Mouse (Mus musculus): ENCODE results near the gene Dpyd. TPM values are rescaled to one million over a fixed set of nuclear protein-coding genes. Genes with fewer than 3 reads are reported as not detected.

Dpyd gene
- total RNA-seq, 2 experiments from 2014 or later = 23.2 to 23.5 TPM

GRCm38 (mm10) chr3:118675441-118675840 lies 113.5 kb downstream of the Dpyd start:
- no peak for DNase-seq (ENCODE audit: low spot score in 2 of 2)

- no peak for DNase-seq (ENCODE audit: low spot score in 2 of 2)
Observed at GRCm38 (mm10) chr3:118676052-118676777, 114.3 kb downstream of the Dpyd start.

GRCm38 (mm10) chr3:118680803-118681202 lies 118.9 kb downstream of the Dpyd start:
- no peak for DNase-seq (ENCODE audit: low spot score in 2 of 2)

- DNase-seq (ENCODE audit: low spot score in 2 of 2) = no peak
Observed at GRCm38 (mm10) chr3:118750269-118750668, 188.3 kb downstream of the Dpyd start.

GRCm38 (mm10) chr3:118753623-118754022 lies 191.7 kb downstream of the Dpyd start:
- no peak for DNase-seq (ENCODE audit: low spot score in 2 of 2)

GRCm38 (mm10) chr3:118756099-118756498 lies 194.2 kb downstream of the Dpyd start:
- no peak for DNase-seq (ENCODE audit: low spot score in 2 of 2)

GRCm38 (mm10) chr3:118812885-118813284 lies 251.0 kb downstream of the Dpyd start:
- DNase-seq (ENCODE audit: low spot score in 2 of 2) = no peak

- DNase-seq (ENCODE audit: low spot score in 2 of 2) = no peak
Observed at GRCm38 (mm10) chr3:118850613-118851527, 288.9 kb downstream of the Dpyd start.

- DNase-seq (ENCODE audit: low spot score in 2 of 2) = no peak
Observed at GRCm38 (mm10) chr3:118852711-118853110, 290.8 kb downstream of the Dpyd start.

GRCm38 (mm10) chr3:118855411-118855810 lies 293.5 kb downstream of the Dpyd start:
- DNase-seq (ENCODE audit: low spot score in 2 of 2) = no peak

GRCm38 (mm10) chr3:118869113-118870107 lies 307.5 kb downstream of the Dpyd start:
- DNase-seq (ENCODE audit: low spot score in 2 of 2) = no peak

- DNase-seq (ENCODE audit: low spot score in 2 of 2) = no peak
Observed at GRCm38 (mm10) chr3:118875871-118876270, 313.9 kb downstream of the Dpyd start.

- no peak for DNase-seq (ENCODE audit: low spot score in 2 of 2)
Observed at GRCm38 (mm10) chr3:118899036-118899435, 337.1 kb downstream of the Dpyd start.

- DNase-seq (ENCODE audit: low spot score in 2 of 2) = no peak
Observed at GRCm38 (mm10) chr3:118991312-118991711, 429.4 kb downstream of the Dpyd start.

GRCm38 (mm10) chr3:118991793-118992192 lies 429.9 kb downstream of the Dpyd start:
- DNase-seq (ENCODE audit: low spot score in 2 of 2) = no peak

GRCm38 (mm10) chr3:119021255-119021654 lies 459.3 kb downstream of the Dpyd start:
- peak; percentile 3 to 9 for DNase-seq (ENCODE audit: low spot score in 2 of 2)

- no peak for DNase-seq (ENCODE audit: low spot score in 2 of 2)
Observed at GRCm38 (mm10) chr3:119042611-119043010, 480.7 kb downstream of the Dpyd start.

GRCm38 (mm10) chr3:119056144-119056543 lies 494.2 kb downstream of the Dpyd start:
- DNase-seq (ENCODE audit: low spot score in 2 of 2) = no peak

GRCm38 (mm10) chr3:119063214-119063613 lies 501.3 kb downstream of the Dpyd start:
- DNase-seq (ENCODE audit: low spot score in 2 of 2) = no peak

- DNase-seq (ENCODE audit: low spot score in 2 of 2) = no peak
Observed at GRCm38 (mm10) chr3:119063642-119064041, 501.7 kb downstream of the Dpyd start.

GRCm38 (mm10) chr3:119064746-119065145 lies 502.8 kb downstream of the Dpyd start:
- DNase-seq (ENCODE audit: low spot score in 2 of 2) = no peak

All from layer of hippocampus, postnatal 10 days (tissue).